Mouse (Mus musculus) bone marrow, adult 2 months (tissue): ENCODE measurements around the gene Mcfd2.

ENCODE experiments used
- CTCF ChIP-seq: fragments of 200-500 bp; IDR thresholded peaks from 2 replicates; pipeline ENCODE4 v1.5.1; 2011; ENCODE audit warnings: low read length, control low read depth; ENCODE audit not compliant: control insufficient read depth, insufficient read depth
- POLR2A ChIP-seq: fragments of 200-500 bp; IDR thresholded peaks from 2 replicates; pipeline ENCODE4 v1.6.1; 2011; ENCODE audit warnings: low read depth, mild to moderate bottlenecking, control low read depth, low read length, borderline replicate concordance; ENCODE audit not compliant: control insufficient read depth

DNA sequence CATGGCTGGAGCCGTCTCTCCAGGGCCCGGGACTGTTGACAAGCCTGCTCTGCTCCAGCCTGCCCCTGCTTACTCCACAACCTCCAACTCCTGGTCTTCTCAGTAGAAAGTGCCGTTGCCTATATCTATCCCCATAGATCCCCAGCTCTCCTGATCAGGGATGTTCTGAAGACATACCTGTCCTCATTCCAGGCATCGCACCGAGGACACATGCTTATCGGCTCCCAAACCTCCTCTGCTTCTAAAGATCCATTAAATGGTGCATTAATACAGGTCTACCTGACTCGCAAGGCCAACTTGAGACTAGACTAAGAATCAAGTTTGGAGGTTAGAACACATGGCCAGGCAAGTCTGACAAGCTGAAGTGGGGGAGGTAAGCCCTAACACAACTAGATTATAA, 51.2 kb downstream of the Mcfd2 start:
- TF ChIP-seq CTCF (no peak), POLR2A (no peak)
